ENCODE assay signal across 8 mouse cellular contexts in genomic region chr10:81137252-81138130, GRCm38 (mm10). TPM values are rescaled to one million over a fixed set of nuclear protein-coding genes. Genes with fewer than 3 reads are reported as not detected.
DNase-seq lines count a peak whose midpoint lies in the region; ATAC-seq lines count a peak whose summit lies in the region.

No protein-coding gene starts in this region.

- peak overlapping the region; percentile 99 for H3K27ac ChIP-seq in heart, embryonic 13.5 days (replicated peaks)
- peak overlapping the region; percentile 99 for H3K27ac ChIP-seq in liver, embryonic 12.5 days
- H3K27ac ChIP-seq in stomach, embryonic 15.5 days = peak overlapping the region; percentile 99

- peak overlapping the region; percentile 96 for H3K4me3 ChIP-seq in heart, embryonic 13.5 days
- peak overlapping the region; percentile 99 for H3K4me3 ChIP-seq in liver, embryonic 12.5 days
- H3K4me3 ChIP-seq in stomach, embryonic 15.5 days (replicated peaks) = peak overlapping the region; percentile 81

- no peaks in the 10 kb centered on the region for H3K36me3 ChIP-seq in heart, embryonic 13.5 days
- peaks cover 42% of the 10 kb centered on the region for H3K36me3 ChIP-seq in liver, embryonic 12.5 days
- H3K36me3 ChIP-seq in stomach, embryonic 15.5 days = no peaks in the 10 kb centered on the region

- H3K27me3 ChIP-seq in heart, embryonic 13.5 days (replicated peaks) = peaks cover 13% of the 10 kb centered on the region
- H3K27me3 ChIP-seq in liver, embryonic 12.5 days (replicated peaks) = no peaks in the 10 kb centered on the region
- H3K27me3 ChIP-seq in stomach, embryonic 15.5 days (replicated peaks) = peaks cover 10% of the 10 kb centered on the region; the same call in 1 of the 2 replicates

- peak; percentile 74 for ATAC-seq in erythroid progenitor cell, adult 5-6 weeks (replicated peaks; ENCODE audit: low FRiP score, poor library complexity, severe bottlenecking)
- peak; percentile 85 for ATAC-seq in heart, embryonic 13.5 days (ENCODE audit: extremely low read depth, insufficient number of reproducible peaks, low FRiP score, low TSS enrichment)
- ATAC-seq in liver, embryonic 12.5 days = peak; percentile 78
- ATAC-seq in stomach, embryonic 15.5 days (ENCODE audit: insufficient read depth, low FRiP score, low read depth) = peak; percentile 89

- WGBS in heart, embryonic 13.5 days = under 1% methylated on average over 78 of the region's 89 CpGs
- 2% methylated on average over 68 of the region's 89 CpGs for WGBS in liver, embryonic 12.5 days (ENCODE audit: insufficient replicate concordance)
- 0% methylated on average over 50 of the region's 89 CpGs for WGBS in stomach, embryonic 15.5 days

- no peaks in the 10 kb centered on the region for H3K9me3 ChIP-seq in heart, embryonic 13.5 days
- H3K9me3 ChIP-seq in liver, embryonic 12.5 days (replicated peaks) = no peaks in the 10 kb centered on the region
- H3K9me3 ChIP-seq in stomach, embryonic 15.5 days = no peaks in the 10 kb centered on the region

- DNase-seq in CD4-positive helper T cell, adult 2 months (ENCODE audit: low read depth, low spot score) = peak; percentile 99
- DNase-seq in brain, embryonic 18.5 days (ENCODE audit: low read depth, low spot score) = peak; percentile 98
- peak; percentile 99 for DNase-seq in kidney, postnatal 10 days
- peak; percentile 100 for DNase-seq in natural killer cell, adult 2 months (ENCODE audit: low spot score in 2 of 2)

- H3K9ac ChIP-seq in heart, embryonic 13.5 days = peak overlapping the region; percentile 100
- peak overlapping the region; percentile 99 for H3K9ac ChIP-seq in liver, embryonic 12.5 days
- H3K9ac ChIP-seq in stomach, embryonic 15.5 days = peak overlapping the region; percentile 92

- peak overlapping the region; percentile 95 for H3K4me2 ChIP-seq in heart, embryonic 13.5 days
- peak overlapping the region; percentile 99 for H3K4me2 ChIP-seq in liver, embryonic 12.5 days
- peak overlapping the region; percentile 82 for H3K4me2 ChIP-seq in stomach, embryonic 15.5 days

- H3K4me1 ChIP-seq in heart, embryonic 13.5 days = peaks cover 62% of the 10 kb centered on the region
- H3K4me1 ChIP-seq in liver, embryonic 12.5 days = peaks cover 70% of the 10 kb centered on the region
- H3K4me1 ChIP-seq in stomach, embryonic 15.5 days = peaks cover 55% of the 10 kb centered on the region

RNA-seq across cellular contexts. Expression of gene Zbtb7a, which starts 2.5 kb away (rescaled TPM):
- total RNA-seq in erythroid progenitor cell, adult 5-6 weeks (2015; ENCODE audit: low replicate concordance) = 31.7 and 33.1 TPM in 2 replicates
- 23.1 and 33.2 TPM in 2 replicates for total RNA-seq in erythroid progenitor cell, adult 5-6 weeks (2017; ENCODE audit: low replicate concordance)
- 19.5 and 20.1 TPM in 2 replicates for polyA plus RNA-seq in heart, embryonic 13.5 days (2015; fragmentation: Nextera tagmentation; extraction: Ambion mirVana)
- 74.0 and 76.0 TPM in 2 replicates for polyA plus RNA-seq in liver, embryonic 12.5 days (2016; fragmentation: Nextera tagmentation; extraction: Ambion mirVana)
- 56.2 and 60.1 TPM in 2 replicates for polyA plus RNA-seq in stomach, embryonic 15.5 days (2015; fragmentation: Nextera tagmentation; extraction: Ambion mirVana)

RNA-seq across cellular contexts. Expression of gene Pias4, which starts 30.2 kb away (rescaled TPM):
- 24.1 and 27.2 TPM in 2 replicates for total RNA-seq in erythroid progenitor cell, adult 5-6 weeks (2015; ENCODE audit: low replicate concordance)
- 15.3 and 46.0 TPM in 2 replicates for total RNA-seq in erythroid progenitor cell, adult 5-6 weeks (2017; ENCODE audit: low replicate concordance)
- 35.7 and 40.3 TPM in 2 replicates for polyA plus RNA-seq in heart, embryonic 13.5 days (2015; fragmentation: Nextera tagmentation; extraction: Ambion mirVana)
- 28.9 and 29.7 TPM in 2 replicates for polyA plus RNA-seq in liver, embryonic 12.5 days (2016; fragmentation: Nextera tagmentation; extraction: Ambion mirVana)
- polyA plus RNA-seq in stomach, embryonic 15.5 days (2015; fragmentation: Nextera tagmentation; extraction: Ambion mirVana) = 41.8 and 44.9 TPM in 2 replicates

RNA-seq across cellular contexts. Expression of gene Map2k2, which starts 31.8 kb away (rescaled TPM):
- 36.4 and 39.4 TPM in 2 replicates for total RNA-seq in erythroid progenitor cell, adult 5-6 weeks (2015; ENCODE audit: low replicate concordance)
- total RNA-seq in erythroid progenitor cell, adult 5-6 weeks (2017; ENCODE audit: low replicate concordance) = 54.0 and 71.5 TPM in 2 replicates
- 150 TPM in 2 replicates for polyA plus RNA-seq in heart, embryonic 13.5 days (2015; fragmentation: Nextera tagmentation; extraction: Ambion mirVana)
- 167 and 168 TPM in 2 replicates for polyA plus RNA-seq in liver, embryonic 12.5 days (2016; fragmentation: Nextera tagmentation; extraction: Ambion mirVana)
- 159 and 181 TPM in 2 replicates for polyA plus RNA-seq in stomach, embryonic 15.5 days (2015; fragmentation: Nextera tagmentation; extraction: Ambion mirVana)

RNA-seq across cellular contexts. Expression of gene Creb3l3, which starts 38.8 kb away (rescaled TPM):
- total RNA-seq in erythroid progenitor cell, adult 5-6 weeks (2015; ENCODE audit: low replicate concordance) = not detected in 2 replicates
- not detected in 2 replicates for total RNA-seq in erythroid progenitor cell, adult 5-6 weeks (2017; ENCODE audit: low replicate concordance)
- polyA plus RNA-seq in heart, embryonic 13.5 days (2015; fragmentation: Nextera tagmentation; extraction: Ambion mirVana) = 0.83 and 1.1 TPM in 2 replicates
- polyA plus RNA-seq in liver, embryonic 12.5 days (2016; fragmentation: Nextera tagmentation; extraction: Ambion mirVana) = 17.3 and 17.8 TPM in 2 replicates
- polyA plus RNA-seq in stomach, embryonic 15.5 days (2015; fragmentation: Nextera tagmentation; extraction: Ambion mirVana) = 10.6 and 11.4 TPM in 2 replicates

RNA-seq across cellular contexts. Expression of gene Eef2, which starts 38.9 kb away (rescaled TPM):
- 267 and 296 TPM in 2 replicates for total RNA-seq in erythroid progenitor cell, adult 5-6 weeks (2015; ENCODE audit: low replicate concordance)
- total RNA-seq in erythroid progenitor cell, adult 5-6 weeks (2017; ENCODE audit: low replicate concordance) = 399 and 622 TPM in 2 replicates
- polyA plus RNA-seq in heart, embryonic 13.5 days (2015; fragmentation: Nextera tagmentation; extraction: Ambion mirVana) = 393 and 411 TPM in 2 replicates
- polyA plus RNA-seq in liver, embryonic 12.5 days (2016; fragmentation: Nextera tagmentation; extraction: Ambion mirVana) = 440 and 450 TPM in 2 replicates
- 517 and 544 TPM in 2 replicates for polyA plus RNA-seq in stomach, embryonic 15.5 days (2015; fragmentation: Nextera tagmentation; extraction: Ambion mirVana)

Comparison
In these comparisons a context has a peak if more than half of its experiments do, and no peak if none do; other contexts are left out.
1. Peak in every context shown above with its lines: DNase-seq, ATAC-seq, H3K4me3 ChIP-seq and H3K27ac ChIP-seq.